Mouse (Mus musculus): ENCODE measurements around the gene Nfe2.

- TF ChIP-seq CTCF (IDR thresholded peaks at IDR 0.05; ENCODE audit: low read depth) (no peak), EP300 (optimal IDR thresholded peaks at IDR 0.05) (no peak)
Observed at GRCm38 (mm10) chr15:103304616-103304969, 46.4 kb upstream of the Nfe2 start.
